Mouse (Mus musculus): ENCODE measurements at regions not wholly inside any gene's neighbourhood (a gene's known extent, or its start where the extent isn't known, plus 50 kb on each side); places are given as distances from the start of the nearest gene placed in this dataset.

DNA sequence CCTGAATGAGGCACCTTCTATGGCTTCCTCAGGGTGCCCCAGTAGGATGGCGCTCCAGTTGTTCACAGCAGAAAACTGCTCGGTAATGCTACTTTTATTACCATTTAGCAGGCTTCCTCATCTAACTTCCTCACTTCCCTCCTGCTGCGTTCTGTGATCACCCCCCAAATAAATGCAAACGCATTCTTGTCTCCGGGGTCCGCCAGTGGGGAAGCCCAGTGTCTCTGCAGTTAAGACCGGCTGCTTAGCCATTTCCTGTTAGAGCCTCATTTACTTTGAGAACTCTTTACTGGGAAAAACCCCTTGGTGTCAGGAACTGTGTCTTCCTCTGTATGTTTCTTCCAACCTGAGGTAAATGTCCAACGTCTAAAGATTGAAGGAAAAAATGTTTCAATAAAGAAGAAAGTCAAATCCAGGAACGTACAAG lies 50.2 kb upstream of the Bbx start:
- no peak for TF ChIP-seq CTCF (conservative IDR thresholded peaks at IDR 0.05; ENCODE audit: low read length)
- TF ChIP-seq POU5F1 (IDR thresholded peaks at IDR 0.05; ENCODE audit: borderline replicate concordance, low read length): no peak
